Mouse (Mus musculus): Measurements from ENCODE around the gene St6galnac3. TPM values are rescaled to one million over a fixed set of nuclear protein-coding genes. Genes with fewer than 3 reads are reported as not detected.

Gene St6galnac3
- polyA plus RNA-seq, 1 experiment from 2014 or later = 8.5 TPM

- Histone ChIP-seq H3K9me3 (ENCODE audit: control insufficient read depth) (no peaks in the 10 kb centered on the region), H3K27me3 (replicated peaks; ENCODE audit: control insufficient read depth, insufficient read depth, low read length) (no peaks in the 10 kb centered on the region), H3K9ac (ENCODE audit: low read depth, low read length) (no peak overlapping the region), H3K4me1 (replicated peaks; ENCODE audit: control insufficient read depth, insufficient read depth, low read length) (no peaks in the 10 kb centered on the region), H3K4me2 (replicated peaks; ENCODE audit: low read depth) (no peak overlapping the region), H3K4me3 (ENCODE audit: low read depth, low read length) (no peak overlapping the region), H3K36me3 (ENCODE audit: control insufficient read depth, insufficient read depth) (no peaks in the 10 kb centered on the region), H3K27ac (ENCODE audit: low read depth, low read length) (no peak overlapping the region)
- TF ChIP-seq CTCF (IDR thresholded peaks at IDR 0.05; ENCODE audit: low read depth) = no peak
- ATAC-seq = no peak
- WGBS = 71% methylated on average over 12 of the region's 12 CpGs
Measured at GRCm38 (mm10) chr3:153339091-153339490, 385.9 kb downstream of the St6galnac3 start.

GRCm38 (mm10) chr3:153337779-153338178 is 387.2 kb downstream of the St6galnac3 start:
- Histone ChIP-seq H3K4me2 (replicated peaks; ENCODE audit: low read depth) (no peak overlapping the region), H3K9ac (ENCODE audit: low read depth, low read length) (no peak overlapping the region), H3K9me3 (ENCODE audit: control insufficient read depth) (no peaks in the 10 kb centered on the region), H3K27me3 (replicated peaks; ENCODE audit: control insufficient read depth, insufficient read depth, low read length) (no peaks in the 10 kb centered on the region), H3K4me1 (replicated peaks; ENCODE audit: control insufficient read depth, insufficient read depth, low read length) (no peaks in the 10 kb centered on the region), H3K4me3 (ENCODE audit: low read depth, low read length) (no peak overlapping the region), H3K36me3 (ENCODE audit: control insufficient read depth, insufficient read depth) (no peaks in the 10 kb centered on the region), H3K27ac (ENCODE audit: low read depth, low read length) (no peak overlapping the region)
- ATAC-seq = no peak
- WGBS = 79% methylated on average over 3 of the region's 3 CpGs
- TF ChIP-seq CTCF (IDR thresholded peaks at IDR 0.05; ENCODE audit: low read depth) = no peak

GRCm38 (mm10) chr3:153337221-153337620 is 387.8 kb downstream of the St6galnac3 start:
- Histone ChIP-seq H3K9me3 (ENCODE audit: control insufficient read depth) (no peaks in the 10 kb centered on the region), H3K36me3 (ENCODE audit: control insufficient read depth, insufficient read depth) (no peaks in the 10 kb centered on the region), H3K27ac (ENCODE audit: low read depth, low read length) (no peak overlapping the region), H3K4me1 (replicated peaks; ENCODE audit: control insufficient read depth, insufficient read depth, low read length) (no peaks in the 10 kb centered on the region), H3K4me2 (replicated peaks; ENCODE audit: low read depth) (no peak overlapping the region), H3K9ac (ENCODE audit: low read depth, low read length) (no peak overlapping the region), H3K27me3 (replicated peaks; ENCODE audit: control insufficient read depth, insufficient read depth, low read length) (no peaks in the 10 kb centered on the region), H3K4me3 (ENCODE audit: low read depth, low read length) (no peak overlapping the region)
- ATAC-seq = no peak
- WGBS = 83% methylated on average over 2 of the region's 2 CpGs
- TF ChIP-seq CTCF (IDR thresholded peaks at IDR 0.05; ENCODE audit: low read depth) = no peak

GRCm38 (mm10) chr3:153334152-153334825 is 390.7 kb downstream of the St6galnac3 start:
- no peak overlapping the region for H3K9ac ChIP-seq (ENCODE audit: low read depth, low read length)
- WGBS = 48% methylated on average over 5 of the region's 5 CpGs
- H3K36me3 ChIP-seq (ENCODE audit: control insufficient read depth, insufficient read depth) = no peaks in the 10 kb centered on the region
- no peak overlapping the region for H3K27ac ChIP-seq (ENCODE audit: low read depth, low read length)
- no peaks in the 10 kb centered on the region for H3K4me1 ChIP-seq (replicated peaks; ENCODE audit: control insufficient read depth, insufficient read depth, low read length)
- H3K4me3 ChIP-seq (ENCODE audit: low read depth, low read length) = no peak overlapping the region
- no peaks in the 10 kb centered on the region for H3K27me3 ChIP-seq (replicated peaks; ENCODE audit: control insufficient read depth, insufficient read depth, low read length)
- H3K9me3 ChIP-seq (ENCODE audit: control insufficient read depth) = no peaks in the 10 kb centered on the region
- TF ChIP-seq CTCF (IDR thresholded peaks at IDR 0.05; ENCODE audit: low read depth) = peak; percentile 11; the same call in 1 of the 2 replicates
- no peak; the same call in 1 of the 2 replicates for ATAC-seq
- H3K4me2 ChIP-seq (replicated peaks; ENCODE audit: low read depth) = no peak overlapping the region

- Histone ChIP-seq H3K9ac (ENCODE audit: low read depth, low read length) (no peak overlapping the region), H3K4me2 (replicated peaks; ENCODE audit: low read depth) (no peak overlapping the region), H3K36me3 (ENCODE audit: control insufficient read depth, insufficient read depth) (no peaks in the 10 kb centered on the region), H3K27me3 (replicated peaks; ENCODE audit: control insufficient read depth, insufficient read depth, low read length) (no peaks in the 10 kb centered on the region), H3K9me3 (ENCODE audit: control insufficient read depth) (no peaks in the 10 kb centered on the region), H3K4me3 (ENCODE audit: low read depth, low read length) (no peak overlapping the region), H3K4me1 (replicated peaks; ENCODE audit: control insufficient read depth, insufficient read depth, low read length) (no peaks in the 10 kb centered on the region), H3K27ac (ENCODE audit: low read depth, low read length) (no peak overlapping the region)
- no peak for TF ChIP-seq CTCF (IDR thresholded peaks at IDR 0.05; ENCODE audit: low read depth)
- 69% methylated on average over 3 of the region's 3 CpGs for WGBS
- no peak for ATAC-seq
Measured at GRCm38 (mm10) chr3:153324307-153324706, 400.7 kb downstream of the St6galnac3 start.

GRCm38 (mm10) chr3:153323446-153323845 is 401.5 kb downstream of the St6galnac3 start:
- Histone ChIP-seq H3K36me3 (ENCODE audit: control insufficient read depth, insufficient read depth) (no peaks in the 10 kb centered on the region), H3K9me3 (ENCODE audit: control insufficient read depth) (no peaks in the 10 kb centered on the region), H3K27ac (ENCODE audit: low read depth, low read length) (no peak overlapping the region), H3K9ac (ENCODE audit: low read depth, low read length) (no peak overlapping the region), H3K27me3 (replicated peaks; ENCODE audit: control insufficient read depth, insufficient read depth, low read length) (no peaks in the 10 kb centered on the region), H3K4me3 (ENCODE audit: low read depth, low read length) (no peak overlapping the region), H3K4me2 (replicated peaks; ENCODE audit: low read depth) (no peak overlapping the region), H3K4me1 (replicated peaks; ENCODE audit: control insufficient read depth, insufficient read depth, low read length) (no peaks in the 10 kb centered on the region)
- TF ChIP-seq CTCF (IDR thresholded peaks at IDR 0.05; ENCODE audit: low read depth) = no peak
- WGBS = 80% methylated on average over 8 of the region's 8 CpGs
- no peak for ATAC-seq

Data from intestine, postnatal 0 days (tissue).